Mouse (Mus musculus) urinary bladder, postnatal 25 days (tissue): ENCODE measurements around the gene Slc26a5.
A peak's percentile ranks its signal among the peaks of the same experiment; 100 is the strongest.

Experiments used
- DNase-seq: peaks from one replicate; pipeline ENCODE4 v3.0.0; 2022; ENCODE audit warnings: low spot score

Gene Slc26a5

GRCm38 (mm10) chr5:21865346-21866107 is at the start of gene Slc26a5:
Gene Slc26a5 (minus strand): TSS chr5:21865604.
- no peak for DNase-seq

GRCm38 (mm10) chr5:21914776-21915175 is 49.4 kb upstream of the Slc26a5 start:
- DNase-seq = no peak

- DNase-seq = no peak
Observed at GRCm38 (mm10) chr5:21912835-21913530, 47.6 kb upstream of the Slc26a5 start.

GRCm38 (mm10) chr5:21910726-21911125 is 45.3 kb upstream of the Slc26a5 start:
- DNase-seq = no peak

GRCm38 (mm10) chr5:21909713-21910112 is 44.3 kb upstream of the Slc26a5 start:
- no peak for DNase-seq

GRCm38 (mm10) chr5:21901411-21901810 is 36.0 kb upstream of the Slc26a5 start:
- DNase-seq = no peak

GRCm38 (mm10) chr5:21900891-21901290 is 35.5 kb upstream of the Slc26a5 start:
- no peak for DNase-seq

GRCm38 (mm10) chr5:21898875-21899274 is 33.5 kb upstream of the Slc26a5 start:
- no peak for DNase-seq

GRCm38 (mm10) chr5:21896586-21896985 is 31.2 kb upstream of the Slc26a5 start:
- no peak for DNase-seq

- no peak for DNase-seq
Observed at GRCm38 (mm10) chr5:21894168-21894567, 28.8 kb upstream of the Slc26a5 start.

GRCm38 (mm10) chr5:21866750-21867149 is 1.3 kb upstream of the Slc26a5 start:
- DNase-seq = no peak

GRCm38 (mm10) chr5:21866311-21866712 is 908 bp upstream of the Slc26a5 start:
- DNase-seq = no peak

- no peak for DNase-seq
Observed at GRCm38 (mm10) chr5:21858653-21859052, 6.8 kb downstream of the Slc26a5 start.

- DNase-seq = no peak
Observed at GRCm38 (mm10) chr5:21851679-21852340, 13.6 kb downstream of the Slc26a5 start.

- DNase-seq = no peak
Observed at GRCm38 (mm10) chr5:21847438-21847837, 18.0 kb downstream of the Slc26a5 start.

GRCm38 (mm10) chr5:21846616-21847290 is 18.7 kb downstream of the Slc26a5 start:
- no peak for DNase-seq

- DNase-seq = no peak
Observed at GRCm38 (mm10) chr5:21844676-21845075, 20.7 kb downstream of the Slc26a5 start.

- DNase-seq = no peak
Observed at GRCm38 (mm10) chr5:21831761-21832160, 33.6 kb downstream of the Slc26a5 start.

GRCm38 (mm10) chr5:21828855-21829254 is 36.5 kb downstream of the Slc26a5 start:
- no peak for DNase-seq

- no peak for DNase-seq
Observed at GRCm38 (mm10) chr5:21827643-21828042, 37.8 kb downstream of the Slc26a5 start.

GRCm38 (mm10) chr5:21826370-21826769 is 39.0 kb downstream of the Slc26a5 start:
- DNase-seq = no peak

- DNase-seq = peak; percentile 13
Observed at GRCm38 (mm10) chr5:21813994-21814393, 51.4 kb downstream of the Slc26a5 start.
